Mouse (Mus musculus) limb, embryonic 10.5 days (tissue): Measurements from ENCODE around the gene Lsm14a. TPM values are rescaled to one million over a fixed set of nuclear protein-coding genes. Genes with fewer than 3 reads are reported as not detected.

ENCODE experiments used
- DNase-seq: peaks from one replicate; pipeline ENCODE4 v3.0.0-alpha.2; 2017; ENCODE audit warnings: low spot score
- H3K27ac ChIP-seq: fragments of 300-500 bp; sonication (generic); 2 replicates; pipeline ENCODE4 v1.5.1; 2016; ENCODE audit warnings: mild to moderate bottlenecking
- H3K27me3 ChIP-seq: fragments of 300-500 bp; sonication (generic); 2 replicates; pipeline ENCODE4 v1.6.1; 2016; ENCODE audit warnings: low read depth, mild to moderate bottlenecking; ENCODE audit not compliant: poor library complexity, severe bottlenecking
- H3K36me3 ChIP-seq: fragments of 300-500 bp; sonication (generic); 2 replicates; pipeline ENCODE4 v1.6.1; 2016; ENCODE audit warnings: mild to moderate bottlenecking, moderate library complexity
- H3K4me1 ChIP-seq: fragments of 300-500 bp; sonication (generic); 2 replicates; pipeline ENCODE4 v1.6.1; 2016
- H3K4me3 ChIP-seq: fragments of 300-500 bp; sonication (generic); 2 replicates; pipeline ENCODE4 v1.5.1; 2016; ENCODE audit warnings: mild to moderate bottlenecking, moderate library complexity
- H3K9me3 ChIP-seq: fragments of 300-500 bp; sonication (generic); replicated peaks from 2 replicates; pipeline ENCODE4 v1.6.1; 2016; ENCODE audit warnings: mild to moderate bottlenecking
- WGBS: fragments of 180-500 bp; shearing (Covaris S2); methylation state at CpG from one replicate; pipeline ENCODE4 v1.1.7; 2016; 5-methylcytosine and 5-hydroxymethylcytosine counted together
- polyA plus RNA-seq: library from polyadenylated mRNA; unstranded; fragments of >200 nt; fragmentation: Nextera tagmentation; extraction: Ambion mirVana; gene quantifications from 2 replicates; pipeline ENCODE4 v1.2.1, GENCODE M21; 2016

Lsm14a gene
- polyA plus RNA-seq, 1 experiment from 2014 or later, result 96.3 TPM

- H3K4me1 ChIP-seq, result peaks cover 26% of the 10 kb centered on the region
- H3K9me3 ChIP-seq, result no peaks in the 10 kb centered on the region
- 65% methylated on average over 7 of the region's 7 CpGs for WGBS
- peak overlapping the region; percentile 97 for H3K4me3 ChIP-seq
- no peak for DNase-seq
- H3K36me3 ChIP-seq, result peaks cover 3% of the 10 kb centered on the region; the same call in 1 of the 2 replicates
- no peak overlapping the region for H3K27ac ChIP-seq
- no peaks in the 10 kb centered on the region for H3K27me3 ChIP-seq
Measured at GRCm38 (mm10) chr7:34390834-34391155, 2.3 kb downstream of the Lsm14a start.

- WGBS, result 13% methylated on average over 18 of the region's 18 CpGs
- H3K9me3 ChIP-seq, result no peaks in the 10 kb centered on the region
- DNase-seq, result peak; percentile 38
Measured at GRCm38 (mm10) chr7:34390111-34390833, 2.8 kb downstream of the Lsm14a start.

GRCm38 (mm10) chr7:34389277-34390085, 3.6 kb downstream of the Lsm14a start:
- peaks cover 26% of the 10 kb centered on the region for H3K4me1 ChIP-seq
- WGBS, result under 1% methylated on average over 99 of the region's 100 CpGs
- H3K4me3 ChIP-seq, result peak overlapping the region; percentile 97
- H3K27me3 ChIP-seq, result no peaks in the 10 kb centered on the region
- H3K9me3 ChIP-seq, result no peaks in the 10 kb centered on the region
- H3K27ac ChIP-seq, result peak overlapping the region; percentile 99
- peaks cover 4% of the 10 kb centered on the region; the same call in 1 of the 2 replicates for H3K36me3 ChIP-seq
- peak; percentile 94 for DNase-seq

More at GRCm38 (mm10) chr7:34390111-34390833, 2.8 kb downstream of the Lsm14a start:
- Histone ChIP-seq H3K4me3 (peak overlapping the region; percentile 97), H3K4me1 (peaks cover 26% of the 10 kb centered on the region), H3K27me3 (no peaks in the 10 kb centered on the region), H3K27ac (peak overlapping the region; percentile 99), H3K36me3 (peaks cover 3% of the 10 kb centered on the region; the same call in 1 of the 2 replicates)

- peak overlapping the region; percentile 97 for H3K4me3 ChIP-seq
- under 1% methylated on average over 64 of the region's 64 CpGs for WGBS
Measured at GRCm38 (mm10) chr7:34388445-34389276, 4.5 kb downstream of the Lsm14a start.

GRCm38 (mm10) chr7:34387784-34388444, 5.2 kb downstream of the Lsm14a start:
- no peak for DNase-seq
- Histone ChIP-seq H3K4me1 (peaks cover 29% of the 10 kb centered on the region), H3K27me3 (no peaks in the 10 kb centered on the region), H3K36me3 (peaks cover 14% of the 10 kb centered on the region; the same call in 1 of the 2 replicates), H3K27ac (peak overlapping the region; percentile 99), H3K9me3 (no peaks in the 10 kb centered on the region), H3K4me3 (peak overlapping the region; percentile 97)
- 8% methylated on average over 5 of the region's 5 CpGs for WGBS

More at GRCm38 (mm10) chr7:34388445-34389276, 4.5 kb downstream of the Lsm14a start:
- peak; percentile 75 for DNase-seq
- no peaks in the 10 kb centered on the region for H3K27me3 ChIP-seq
- peaks cover 27% of the 10 kb centered on the region for H3K4me1 ChIP-seq
- peaks cover 12% of the 10 kb centered on the region; the same call in 1 of the 2 replicates for H3K36me3 ChIP-seq
- peak overlapping the region; percentile 99 for H3K27ac ChIP-seq
- no peaks in the 10 kb centered on the region for H3K9me3 ChIP-seq

GRCm38 (mm10) chr7:34382803-34383202, 10.3 kb downstream of the Lsm14a start:
- Histone ChIP-seq H3K27me3 (no peaks in the 10 kb centered on the region), H3K4me3 (no peak overlapping the region), H3K9me3 (no peaks in the 10 kb centered on the region), H3K36me3 (peaks cover 18% of the 10 kb centered on the region; the same call in 1 of the 2 replicates), H3K4me1 (peaks cover 18% of the 10 kb centered on the region), H3K27ac (no peak overlapping the region)
- no peak for DNase-seq
- 60% methylated on average over 1 of the region's 1 CpGs for WGBS

- Histone ChIP-seq H3K36me3 (peaks cover 19% of the 10 kb centered on the region; the same call in 1 of the 2 replicates), H3K27me3 (no peaks in the 10 kb centered on the region), H3K27ac (no peak overlapping the region), H3K4me3 (no peak overlapping the region), H3K9me3 (no peaks in the 10 kb centered on the region), H3K4me1 (peaks cover 7% of the 10 kb centered on the region)
- no peak for DNase-seq
- 89% methylated on average over 5 of the region's 5 CpGs for WGBS
Measured at GRCm38 (mm10) chr7:34381733-34382132, 11.4 kb downstream of the Lsm14a start.

GRCm38 (mm10) chr7:34380311-34380710, 12.8 kb downstream of the Lsm14a start:
- H3K9me3 ChIP-seq, result no peaks in the 10 kb centered on the region
- no peaks in the 10 kb centered on the region for H3K27me3 ChIP-seq
- 0 out of 2 replicates have a peak, but pooled peaks cover 6% of the 10 kb centered on the region for H3K4me1 ChIP-seq
- H3K4me3 ChIP-seq, result no peak overlapping the region
- H3K36me3 ChIP-seq, result peaks cover 20% of the 10 kb centered on the region; the same call in 1 of the 2 replicates
- no peak overlapping the region for H3K27ac ChIP-seq
- no peak for DNase-seq
- WGBS, result 94% methylated on average over 3 of the region's 3 CpGs

GRCm38 (mm10) chr7:34373906-34374305, 19.2 kb downstream of the Lsm14a start:
- H3K9me3 ChIP-seq, result no peaks in the 10 kb centered on the region
- no peak for DNase-seq

GRCm38 (mm10) chr7:34355629-34356028, 37.5 kb downstream of the Lsm14a start:
- DNase-seq, result no peak
- H3K4me3 ChIP-seq, result no peak overlapping the region
- no peaks in the 10 kb centered on the region for H3K4me1 ChIP-seq
- no peaks in the 10 kb centered on the region for H3K27me3 ChIP-seq
- WGBS, result 97% methylated on average over 4 of the region's 4 CpGs
- peaks cover 90% of the 10 kb centered on the region for H3K36me3 ChIP-seq
- H3K9me3 ChIP-seq, result no peaks in the 10 kb centered on the region
- no peak overlapping the region for H3K27ac ChIP-seq

More at GRCm38 (mm10) chr7:34373906-34374305, 19.2 kb downstream of the Lsm14a start:
- no peak overlapping the region for H3K4me3 ChIP-seq
- H3K27me3 ChIP-seq, result no peaks in the 10 kb centered on the region
- H3K27ac ChIP-seq, result no peak overlapping the region
- peaks cover 65% of the 10 kb centered on the region for H3K36me3 ChIP-seq
- peaks cover 8% of the 10 kb centered on the region for H3K4me1 ChIP-seq
- WGBS, result 32% methylated on average over 1 of the region's 1 CpGs

- Histone ChIP-seq H3K4me3 (no peak overlapping the region), H3K27me3 (no peaks in the 10 kb centered on the region), H3K4me1 (no peaks in the 10 kb centered on the region), H3K27ac (no peak overlapping the region), H3K36me3 (peaks cover 97% of the 10 kb centered on the region), H3K9me3 (no peaks in the 10 kb centered on the region)
- 94% methylated on average over 1 of the region's 1 CpGs for WGBS
- DNase-seq, result no peak
Measured at GRCm38 (mm10) chr7:34351997-34352396, 41.1 kb downstream of the Lsm14a start.

- Histone ChIP-seq H3K27me3 (no peaks in the 10 kb centered on the region), H3K27ac (no peak overlapping the region), H3K4me1 (no peaks in the 10 kb centered on the region), H3K4me3 (no peak overlapping the region), H3K36me3 (peaks cover 100% of the 10 kb centered on the region), H3K9me3 (no peaks in the 10 kb centered on the region)
- WGBS, result 95% methylated on average over 5 of the region's 5 CpGs
- DNase-seq, result no peak
Measured at GRCm38 (mm10) chr7:34350166-34350565, 42.9 kb downstream of the Lsm14a start.
